Mouse (Mus musculus): ENCODE measurements around the gene Shisa7. TPM values are rescaled to one million over a fixed set of nuclear protein-coding genes. Genes with fewer than 3 reads are reported as not detected.
"Not testable (repeated sequence)": the region's sequence is repeated elsewhere in the genome, so short reads cannot be mapped to it uniquely, and the experiment has no call there.

Gene Shisa7
- polyA plus RNA-seq, 1 experiment from 2014 or later, result 8.8 TPM

DNA sequence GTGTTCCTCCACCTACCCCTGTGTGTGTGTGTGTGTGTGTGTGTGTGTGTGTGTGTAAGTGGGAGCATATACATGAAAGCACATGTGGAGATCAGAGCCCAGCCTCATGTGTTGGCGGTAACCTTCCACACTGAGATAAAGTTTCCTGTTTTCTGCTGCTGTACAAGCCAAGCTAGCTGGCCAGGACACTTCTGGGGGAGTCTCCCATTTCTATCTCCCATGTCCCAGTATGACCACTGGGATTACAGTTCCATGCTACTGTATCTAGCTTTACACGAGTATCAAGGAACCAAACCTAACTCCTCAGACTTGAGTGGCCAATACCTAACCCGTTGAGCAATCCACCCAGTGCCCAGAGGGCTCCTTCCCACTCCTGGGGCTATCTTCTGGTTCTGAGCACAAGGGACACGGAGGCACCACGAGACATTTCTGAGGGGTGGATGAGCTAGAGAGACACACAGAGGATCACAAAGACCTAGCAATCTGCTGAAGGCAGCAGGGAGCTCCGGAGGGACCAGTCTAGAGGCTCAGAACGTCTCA lies 19.1 kb upstream of the Shisa7 start:
- no peaks in the 10 kb centered on the region for H3K27me3 ChIP-seq
- no peak overlapping the region for H3K4me2 ChIP-seq (replicated peaks)
- H3K27ac ChIP-seq, result no peak overlapping the region
- H3K36me3 ChIP-seq, result no peaks in the 10 kb centered on the region
- WGBS, result 79% methylated on average over 7 of the region's 7 CpGs
- H3K4me1 ChIP-seq (replicated peaks), result peaks cover 13% of the 10 kb centered on the region
- no peak for ATAC-seq
- H3K4me3 ChIP-seq (replicated peaks), result no peak overlapping the region
- no peaks in the 10 kb centered on the region for H3K9me3 ChIP-seq
- H3K9ac ChIP-seq (replicated peaks), result no peak overlapping the region

DNA sequence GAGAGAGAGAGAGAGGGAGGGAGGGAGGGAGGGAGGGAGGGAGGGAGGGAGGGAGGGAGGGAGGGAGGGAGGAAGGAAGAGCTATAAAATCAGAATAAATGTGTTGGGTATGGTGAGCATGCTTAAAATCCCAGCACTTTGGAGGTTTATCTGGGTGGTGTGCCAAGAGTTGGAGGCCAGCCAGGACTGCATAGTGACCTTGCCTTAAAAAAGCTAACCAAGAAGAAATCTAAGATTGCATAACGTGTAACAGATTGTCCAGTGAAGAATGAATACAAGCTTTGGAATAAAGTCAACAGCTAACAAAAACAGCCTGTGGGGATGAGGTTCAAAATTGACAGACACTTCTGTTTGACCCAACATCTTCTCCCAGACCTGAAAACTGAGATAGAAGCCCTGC lies 18.5 kb upstream of the Shisa7 start:
- WGBS, result 73% methylated on average over 1 of the region's 1 CpGs

DNA sequence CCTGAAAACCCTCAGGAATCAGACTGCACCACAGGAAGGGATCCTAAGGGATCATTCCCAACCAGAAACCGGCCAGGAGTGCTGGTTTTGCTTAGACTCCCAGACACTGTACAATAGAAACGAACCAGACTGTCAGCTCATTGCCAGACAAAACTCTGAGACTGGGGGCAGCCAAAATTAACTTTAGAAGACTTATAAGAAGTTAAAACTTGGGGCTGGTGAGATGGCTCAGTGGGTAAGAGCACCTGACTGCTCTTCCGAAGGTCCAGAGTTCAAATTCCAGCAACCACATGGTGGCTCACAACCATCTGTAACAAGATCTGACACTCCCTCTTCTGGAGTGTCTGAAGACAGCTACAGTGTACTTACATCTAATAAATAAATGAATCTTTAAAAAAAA lies 16.4 kb upstream of the Shisa7 start:
- H3K4me1 ChIP-seq (replicated peaks); H3K4me2 ChIP-seq (replicated peaks); H3K27me3 ChIP-seq; ATAC-seq; H3K36me3 ChIP-seq; H3K9me3 ChIP-seq; H3K27ac ChIP-seq; H3K4me3 ChIP-seq (replicated peaks); H3K9ac ChIP-seq (replicated peaks): not testable (repeated sequence)
- WGBS, result 86% methylated on average over 3 of the region's 3 CpGs

More for the DNA sequence above, 18.5 kb upstream of the Shisa7 start:
- H3K9ac ChIP-seq (replicated peaks), result no peak overlapping the region
- H3K4me3 ChIP-seq (replicated peaks), result no peak overlapping the region
- H3K4me2 ChIP-seq (replicated peaks), result no peak overlapping the region
- no peak overlapping the region for H3K27ac ChIP-seq
- no peaks in the 10 kb centered on the region for H3K27me3 ChIP-seq
- no peaks in the 10 kb centered on the region for H3K9me3 ChIP-seq
- H3K36me3 ChIP-seq, result no peaks in the 10 kb centered on the region
- no peak for ATAC-seq
- peaks cover 13% of the 10 kb centered on the region for H3K4me1 ChIP-seq (replicated peaks)

DNA sequence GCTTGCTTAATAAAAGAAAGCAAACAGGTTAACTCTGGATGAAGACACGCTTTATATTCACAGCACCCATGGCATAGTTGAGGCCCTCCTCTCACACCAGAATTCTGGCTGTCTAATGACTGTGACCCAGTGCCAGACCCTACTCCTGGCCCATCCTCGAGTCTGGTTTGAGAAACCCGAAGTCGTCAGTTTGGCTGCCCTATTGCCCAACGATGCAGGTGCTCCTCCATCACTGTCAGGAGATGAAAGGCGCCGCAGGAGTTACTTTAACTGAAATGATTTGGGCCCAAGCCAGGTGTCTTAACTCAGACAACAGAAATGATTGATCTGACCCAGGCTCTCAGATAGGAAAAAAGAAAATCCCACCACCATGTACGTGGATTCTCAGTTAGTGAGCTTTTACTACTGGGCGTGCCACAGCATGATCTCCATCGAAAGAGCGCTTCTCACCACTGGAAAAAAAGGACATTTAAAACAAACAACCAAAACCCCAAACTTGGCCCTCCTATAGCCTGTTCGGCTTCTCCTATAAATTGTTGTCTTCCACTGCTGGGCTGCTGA lies 15.0 kb upstream of the Shisa7 start:
- no peak overlapping the region for H3K9ac ChIP-seq (replicated peaks)
- H3K4me3 ChIP-seq (replicated peaks), result no peak overlapping the region
- no peaks in the 10 kb centered on the region for H3K27me3 ChIP-seq
- no peak for ATAC-seq
- no peaks in the 10 kb centered on the region for H3K4me1 ChIP-seq (replicated peaks)
- H3K9me3 ChIP-seq, result no peaks in the 10 kb centered on the region
- 83% methylated on average over 12 of the region's 12 CpGs for WGBS
- no peak overlapping the region for H3K27ac ChIP-seq
- H3K36me3 ChIP-seq, result no peaks in the 10 kb centered on the region
- no peak overlapping the region for H3K4me2 ChIP-seq (replicated peaks)

DNA sequence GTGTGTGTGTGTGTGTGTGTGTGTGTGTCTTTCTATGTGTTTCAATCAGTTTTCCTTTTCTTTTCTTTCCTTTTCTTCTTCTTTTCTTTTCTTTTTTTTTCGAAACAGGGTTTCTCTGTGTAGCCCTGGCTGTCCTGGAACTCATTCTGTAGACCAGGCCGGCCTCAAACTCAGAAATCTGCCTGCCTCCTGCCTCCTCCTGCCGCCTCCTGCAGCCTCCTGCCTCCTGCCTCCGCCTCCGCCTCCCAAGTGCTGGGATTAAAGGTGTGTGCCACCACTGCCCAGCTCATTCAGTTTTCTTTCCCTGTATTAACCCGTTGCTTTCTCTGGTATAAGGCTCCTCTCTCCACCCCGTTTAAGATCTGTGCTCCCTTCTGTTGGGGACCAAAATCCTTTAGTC lies 12.8 kb upstream of the Shisa7 start:
- Histone ChIP-seq H3K4me1 (replicated peaks) (no peaks in the 10 kb centered on the region), H3K27me3 (no peaks in the 10 kb centered on the region), H3K27ac (no peak overlapping the region), H3K4me3 (replicated peaks) (no peak overlapping the region), H3K9me3 (no peaks in the 10 kb centered on the region), H3K4me2 (replicated peaks) (no peak overlapping the region), H3K36me3 (no peaks in the 10 kb centered on the region), H3K9ac (replicated peaks) (no peak overlapping the region)
- no peak for ATAC-seq
- WGBS, result 55% methylated on average over 6 of the region's 7 CpGs

DNA sequence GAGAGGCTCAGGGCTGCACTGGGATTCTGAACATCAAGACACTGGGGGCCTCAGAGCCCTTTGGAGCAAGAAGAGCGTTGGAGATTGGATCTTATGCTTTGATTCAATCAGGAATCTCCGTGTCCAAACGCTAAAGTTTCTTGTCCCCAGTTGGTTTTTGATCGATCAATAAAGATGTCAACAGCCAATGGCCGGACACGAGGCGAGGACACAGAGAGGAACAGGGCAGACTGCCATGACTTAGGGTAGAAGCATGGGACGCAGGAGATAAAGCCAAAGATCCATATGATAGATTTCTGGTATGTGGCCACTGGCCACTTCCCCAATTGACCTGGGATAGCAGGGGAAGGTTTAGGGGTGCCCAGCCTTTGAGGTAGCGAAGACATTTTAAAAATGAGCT lies 12.0 kb upstream of the Shisa7 start:
- H3K4me1 ChIP-seq (replicated peaks), result no peaks in the 10 kb centered on the region
- H3K27ac ChIP-seq, result no peak overlapping the region
- no peaks in the 10 kb centered on the region for H3K36me3 ChIP-seq
- WGBS, result 87% methylated on average over 9 of the region's 9 CpGs
- H3K9ac ChIP-seq (replicated peaks), result no peak overlapping the region
- H3K9me3 ChIP-seq, result no peaks in the 10 kb centered on the region
- no peaks in the 10 kb centered on the region for H3K27me3 ChIP-seq
- no peak for ATAC-seq
- no peak overlapping the region for H3K4me2 ChIP-seq (replicated peaks)
- no peak overlapping the region for H3K4me3 ChIP-seq (replicated peaks)

DNA sequence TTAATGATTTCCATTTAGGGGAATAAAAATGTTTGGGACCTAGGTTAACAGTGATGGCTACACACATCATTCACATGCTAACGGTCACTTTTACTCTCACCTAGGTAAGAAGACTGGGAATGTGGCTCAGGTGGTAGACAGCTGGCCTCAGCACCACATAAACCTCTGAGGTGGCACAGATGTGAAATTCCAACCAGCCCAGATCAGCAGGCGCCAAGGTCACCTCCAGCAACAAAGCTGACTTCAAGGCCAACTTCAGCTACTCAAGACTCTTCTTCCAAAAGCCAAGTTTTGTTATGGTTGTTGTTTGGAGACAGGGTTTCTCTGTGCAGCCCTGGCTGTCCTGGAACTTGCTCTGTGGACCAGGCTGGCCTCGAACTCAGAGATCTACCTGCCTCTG lies 9.1 kb upstream of the Shisa7 start:
- H3K4me3 ChIP-seq (replicated peaks), result no peak overlapping the region
- WGBS, result 89% methylated on average over 3 of the region's 3 CpGs
- no peak overlapping the region for H3K4me2 ChIP-seq (replicated peaks)
- peaks cover 4% of the 10 kb centered on the region; the same call in 1 of the 2 replicates for H3K27me3 ChIP-seq
- no peak overlapping the region for H3K9ac ChIP-seq (replicated peaks)
- H3K27ac ChIP-seq, result no peak overlapping the region
- no peaks in the 10 kb centered on the region for H3K9me3 ChIP-seq
- no peaks in the 10 kb centered on the region for H3K36me3 ChIP-seq
- H3K4me1 ChIP-seq (replicated peaks), result no peaks in the 10 kb centered on the region
- no peak for ATAC-seq

DNA sequence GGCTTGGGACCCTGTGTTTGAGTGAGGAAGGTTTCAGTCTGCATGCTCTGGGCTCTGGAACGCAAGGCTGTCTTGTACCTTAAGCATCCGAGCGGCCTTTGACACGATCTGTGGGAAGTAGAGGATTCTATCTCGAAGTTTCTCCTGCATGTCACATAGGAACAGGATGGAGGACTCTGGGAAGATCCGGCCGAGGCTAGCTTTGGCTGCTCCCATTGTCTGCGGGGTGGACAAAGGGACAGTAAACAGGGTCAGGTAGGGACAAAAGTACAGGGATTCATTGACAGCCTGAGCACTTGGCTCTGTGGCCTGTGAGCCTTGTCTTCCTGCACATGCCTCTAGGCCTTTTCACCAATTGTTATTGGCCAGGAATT lies 6.8 kb upstream of the Shisa7 start:
- 68% methylated on average over 8 of the region's 8 CpGs for WGBS
- Histone ChIP-seq H3K27me3 (peaks cover 9% of the 10 kb centered on the region), H3K4me2 (replicated peaks) (no peak overlapping the region), H3K4me3 (replicated peaks) (no peak overlapping the region), H3K9me3 (no peaks in the 10 kb centered on the region), H3K9ac (replicated peaks) (no peak overlapping the region), H3K4me1 (replicated peaks) (no peaks in the 10 kb centered on the region), H3K36me3 (no peaks in the 10 kb centered on the region), H3K27ac (no peak overlapping the region)
- no peak for ATAC-seq

DNA sequence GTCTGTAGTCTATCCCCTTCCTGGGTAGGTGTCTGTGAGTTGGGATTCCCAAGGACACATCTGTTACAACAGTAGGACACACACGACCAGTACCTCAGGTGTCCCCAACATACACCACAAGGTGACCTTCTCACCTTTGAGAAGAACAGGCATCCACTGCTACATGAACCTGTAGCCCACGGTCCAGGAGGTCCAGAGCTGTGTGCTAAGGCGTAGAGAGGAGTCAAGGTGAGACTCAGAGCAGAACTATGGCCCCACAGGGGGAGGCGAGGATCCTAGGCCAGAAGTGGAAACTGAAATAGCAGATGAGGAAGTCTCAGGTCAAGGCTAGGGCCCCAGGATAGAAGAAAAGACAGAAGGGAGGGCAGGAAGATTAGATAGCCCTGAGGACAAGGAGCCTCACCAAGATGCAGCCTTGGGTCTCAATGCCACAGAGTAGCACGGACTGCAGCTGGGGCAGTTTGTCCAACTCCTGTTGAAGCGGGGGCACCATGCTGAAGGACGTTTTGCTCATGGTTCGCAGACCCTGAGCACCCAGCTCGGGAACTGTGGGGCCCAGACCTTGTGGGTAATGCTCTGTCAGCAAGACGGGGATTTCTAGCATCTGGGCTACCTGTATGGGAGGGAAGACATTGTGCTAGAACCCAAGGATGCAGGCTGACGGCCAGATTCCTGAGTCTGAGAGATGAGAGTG lies 6.3 kb upstream of the Shisa7 start:
- H3K27ac ChIP-seq, result no peak overlapping the region
- no peaks in the 10 kb centered on the region for H3K36me3 ChIP-seq
- no peaks in the 10 kb centered on the region for H3K9me3 ChIP-seq
- no peak overlapping the region for H3K9ac ChIP-seq (replicated peaks)
- H3K4me2 ChIP-seq (replicated peaks), result no peak overlapping the region
- 79% methylated on average over 11 of the region's 11 CpGs for WGBS
- no peaks in the 10 kb centered on the region for H3K4me1 ChIP-seq (replicated peaks)
- H3K4me3 ChIP-seq (replicated peaks), result no peak overlapping the region
- ATAC-seq, result no peak
- peaks cover 13% of the 10 kb centered on the region for H3K27me3 ChIP-seq

DNA sequence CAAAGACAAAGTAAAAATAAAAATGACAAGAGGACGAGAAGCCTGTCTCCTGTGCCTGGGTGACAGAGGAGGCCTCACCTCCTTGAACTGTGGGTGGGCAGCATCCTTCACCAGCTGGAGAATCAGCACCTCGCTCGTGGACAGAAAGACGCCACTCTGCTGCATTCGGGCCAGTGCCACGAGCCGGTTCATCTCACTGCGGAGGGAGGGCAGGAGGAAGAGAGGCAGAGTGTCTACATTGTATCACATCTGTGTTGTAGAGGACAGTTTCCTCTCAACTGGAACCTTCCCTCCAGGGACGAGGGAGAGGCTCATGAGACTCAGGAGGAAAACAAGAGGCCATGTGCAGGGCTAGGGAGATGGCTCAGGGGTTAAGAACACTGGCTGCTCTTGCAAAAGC lies 4.9 kb upstream of the Shisa7 start:
- Histone ChIP-seq H3K27me3 (peaks cover 19% of the 10 kb centered on the region), H3K36me3 (no peaks in the 10 kb centered on the region), H3K27ac (no peak overlapping the region), H3K9me3 (no peaks in the 10 kb centered on the region), H3K4me3 (replicated peaks) (no peak overlapping the region), H3K4me2 (replicated peaks) (no peak overlapping the region), H3K9ac (replicated peaks) (no peak overlapping the region), H3K4me1 (replicated peaks) (peaks cover 7% of the 10 kb centered on the region)
- WGBS, result 63% methylated on average over 9 of the region's 9 CpGs
- no peak for ATAC-seq

DNA sequence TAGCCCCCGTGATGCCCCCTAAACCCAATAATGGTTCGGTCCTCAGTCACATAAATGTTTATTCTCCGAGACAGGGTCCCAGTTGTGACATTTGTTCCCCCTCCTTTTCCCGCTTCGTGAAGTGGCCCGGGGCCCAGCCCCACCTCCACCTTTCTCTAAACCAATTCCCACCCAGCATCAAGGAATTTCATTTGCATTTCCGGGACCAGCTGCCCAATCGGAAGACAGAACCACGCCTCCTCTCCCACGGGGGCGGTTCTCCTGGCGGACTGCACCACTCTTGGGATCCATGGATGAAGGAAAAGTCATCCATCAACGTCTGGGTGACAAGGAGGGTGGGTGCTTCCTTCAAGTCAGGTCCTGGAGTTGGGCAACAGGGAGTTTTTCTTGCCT lies 417 bp upstream of the Shisa7 start:
- Histone ChIP-seq H3K4me3 (replicated peaks) (peak overlapping the region; percentile 64), H3K9me3 (no peaks in the 10 kb centered on the region), H3K4me2 (replicated peaks) (peak overlapping the region; percentile 88), H3K27me3 (peaks cover 43% of the 10 kb centered on the region), H3K36me3 (no peaks in the 10 kb centered on the region), H3K27ac (peak overlapping the region; percentile 84), H3K4me1 (replicated peaks) (peaks cover 36% of the 10 kb centered on the region), H3K9ac (replicated peaks) (peak overlapping the region; percentile 76)
- 0% methylated on average over 13 of the region's 13 CpGs for WGBS
- ATAC-seq, result peak; percentile 75

DNA sequence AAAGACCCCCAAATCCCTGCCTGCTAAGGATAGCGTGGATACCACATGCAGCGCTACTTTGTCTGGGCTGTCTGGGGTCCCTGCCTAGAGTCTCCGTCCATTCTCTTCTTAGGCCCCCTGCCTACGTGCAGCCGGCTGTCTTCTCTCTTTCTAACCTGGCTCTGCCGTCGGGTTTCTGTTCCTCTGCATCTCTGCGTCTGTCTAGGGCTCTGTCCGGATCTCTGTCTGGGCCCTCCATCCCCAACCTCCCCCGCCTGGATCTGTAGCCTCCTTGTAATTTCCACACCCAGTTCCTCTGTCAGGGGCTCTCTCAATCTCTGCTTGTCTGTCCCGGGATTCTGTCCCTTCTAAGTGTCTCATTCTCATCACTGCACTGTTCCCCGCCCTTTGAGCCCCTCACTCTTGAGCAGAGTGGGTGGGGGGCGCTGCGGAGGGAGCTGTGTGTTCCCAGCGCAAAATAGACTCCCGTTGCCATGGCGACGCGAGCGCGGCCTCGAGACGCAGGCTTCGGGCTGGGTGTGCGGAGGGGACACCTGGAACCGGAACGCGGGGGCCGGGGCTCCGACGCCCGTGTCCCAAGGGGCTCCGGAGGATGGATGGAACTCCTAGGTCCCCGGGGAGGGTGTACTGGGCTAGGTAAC lies 772 bp downstream of the Shisa7 start:
- peaks cover 36% of the 10 kb centered on the region for H3K4me1 ChIP-seq (replicated peaks)
- H3K27me3 ChIP-seq, result peaks cover 48% of the 10 kb centered on the region
- no peaks in the 10 kb centered on the region for H3K36me3 ChIP-seq
- H3K4me3 ChIP-seq (replicated peaks), result peak overlapping the region; percentile 64
- peak overlapping the region; percentile 88 for H3K4me2 ChIP-seq (replicated peaks)
- peak overlapping the region; percentile 84 for H3K27ac ChIP-seq
- H3K9me3 ChIP-seq, result no peaks in the 10 kb centered on the region
- ATAC-seq, result peak; percentile 57
- WGBS, result under 1% methylated on average over 34 of the region's 34 CpGs
- peak overlapping the region; percentile 76 for H3K9ac ChIP-seq (replicated peaks)
